In genomic region chr15:102004189-102004588, GRCm38 (mm10) we compare ENCODE assay signal across 9 mouse cellular contexts. TPM values are rescaled to one million over a fixed set of nuclear protein-coding genes. Genes with fewer than 3 reads are reported as not detected.
DNase-seq lines count a peak whose midpoint lies in the region; ATAC-seq and TF ChIP-seq lines count a peak whose summit lies in the region.
"Had no signal": no experiment of that assay in that cellular context is flagged by ENCODE, and none has a peak within 500 bp of the region (broad histone marks: within the 10 kb centered on the region; RNA-seq: fewer than 3 reads in every experiment).

Krt8 (minus strand) TSS chr15:102004482.

- 0 out of 2 replicates have a peak, but pooled peaks cover 6% of the 10 kb centered on the region for H3K27me3 ChIP-seq in intestine, embryonic 15.5 days (replicated peaks)
- H3K27me3 ChIP-seq in liver, embryonic 14.5 days (ENCODE audit: control insufficient read depth, insufficient read depth, low read length), result peaks cover 29% of the 10 kb centered on the region
- H3K27me3 ChIP-seq in stomach, embryonic 14.5 days (ENCODE audit: control insufficient read depth, insufficient read depth, low read length), result no peaks in the 10 kb centered on the region

- ATAC-seq in intestine, embryonic 15.5 days, result peak; percentile 81
- ATAC-seq in liver, embryonic 14.5 days (ENCODE audit: insufficient read depth), result peak; percentile 32; the same call in 1 of the 2 replicates
- ATAC-seq in stomach, embryonic 14.5 days (ENCODE audit: insufficient number of reproducible peaks, insufficient read depth, low FRiP score, low read depth), result peak; percentile 69

- peaks cover 41% of the 10 kb centered on the region for H3K4me1 ChIP-seq in intestine, embryonic 15.5 days (replicated peaks)
- no peaks in the 10 kb centered on the region for H3K4me1 ChIP-seq in liver, embryonic 14.5 days (replicated peaks; ENCODE audit: control insufficient read depth in 2 of 2, insufficient read depth in 2 of 2, low read length in 1 of 2)
- H3K4me1 ChIP-seq in stomach, embryonic 14.5 days (ENCODE audit: control insufficient read depth, insufficient read depth, low read length), result peaks cover 23% of the 10 kb centered on the region

- DNase-seq in ovary, postnatal 36 days (ENCODE audit: low spot score), result peak; percentile 52
- no peak for DNase-seq in ovary, postnatal 10 days (ENCODE audit: low spot score)
- DNase-seq in liver, embryonic 14.5 days (ENCODE audit: low read depth in 3 of 3, low spot score in 3 of 3), result no peak
- no peak for DNase-seq in embryo, embryonic 10.5 days (ENCODE audit: low spot score)
- DNase-seq in frontal cortex, postnatal 36 days (ENCODE audit: low spot score in 2 of 2), result no peak
- DNase-seq in spleen, postnatal 10 days (ENCODE audit: low spot score in 2 of 2), result no peak

- H3K9ac ChIP-seq in intestine, embryonic 15.5 days, result peak within 1 kb of the TSS; percentile 55
- H3K9ac ChIP-seq in liver, embryonic 14.5 days (replicated peaks), result no peak within 1 kb of the TSS; the same call in 1 of the 2 replicates
- H3K9ac ChIP-seq in stomach, embryonic 14.5 days (replicated peaks; ENCODE audit: low read depth, low read length), result peak within 1 kb of the TSS; percentile 48

- no peak for TF ChIP-seq EP300 in liver, embryonic 14.5 days (IDR thresholded peaks at IDR 0.05; ENCODE audit: low read depth)

- TF ChIP-seq CTCF in liver, embryonic 14.5 days (IDR thresholded peaks at IDR 0.05; ENCODE audit: low read depth), result peak; percentile 46

- H3K9me3 ChIP-seq in intestine, embryonic 15.5 days, result no peaks in the 10 kb centered on the region
- H3K9me3 ChIP-seq in liver, embryonic 14.5 days (ENCODE audit: control insufficient read depth, low read length), result no peaks in the 10 kb centered on the region
- no peaks in the 10 kb centered on the region for H3K9me3 ChIP-seq in stomach, embryonic 14.5 days (ENCODE audit: control insufficient read depth, low read depth, low read length)

- H3K4me2 ChIP-seq in intestine, embryonic 15.5 days (replicated peaks), result peak within 1 kb of the TSS; percentile 58
- H3K4me2 ChIP-seq in liver, embryonic 14.5 days (ENCODE audit: low read depth), result peak within 1 kb of the TSS; percentile 49
- H3K4me2 ChIP-seq in stomach, embryonic 14.5 days (replicated peaks; ENCODE audit: low read depth, low read length), result peak within 1 kb of the TSS; percentile 37

- H3K4me3 ChIP-seq in intestine, embryonic 15.5 days (replicated peaks), result peak within 1 kb of the TSS; percentile 47
- H3K4me3 ChIP-seq in liver, embryonic 14.5 days (ENCODE audit: insufficient read depth in 1 of 2, low read depth in 2 of 2, low read length in 2 of 2), result peak within 1 kb of the TSS; percentile 40 to 41
- peak within 1 kb of the TSS; percentile 36 for H3K4me3 ChIP-seq in stomach, embryonic 14.5 days (ENCODE audit: low read depth, low read length)
- H3K4me3 ChIP-seq: myocyte had no signal

- no peaks in the 10 kb centered on the region for H3K36me3 ChIP-seq in intestine, embryonic 15.5 days
- H3K36me3 ChIP-seq in liver, embryonic 14.5 days (replicated peaks; ENCODE audit: control insufficient read depth, insufficient read depth, low read depth), result no peaks in the 10 kb centered on the region
- H3K36me3 ChIP-seq in stomach, embryonic 14.5 days (ENCODE audit: control insufficient read depth, insufficient read depth, low read length), result no peaks in the 10 kb centered on the region

- H3K27ac ChIP-seq in intestine, embryonic 15.5 days, result peak within 1 kb of the TSS; percentile 84
- H3K27ac ChIP-seq in liver, embryonic 14.5 days, result no peak within 1 kb of the TSS
- H3K27ac ChIP-seq in stomach, embryonic 14.5 days (ENCODE audit: low read length), result peak within 1 kb of the TSS; percentile 88

- WGBS in intestine, embryonic 15.5 days, result 27% methylated on average over 11 of the region's 11 CpGs
- 31% methylated on average over 10 of the region's 11 CpGs for WGBS in liver, embryonic 14.5 days (ENCODE audit: insufficient replicate concordance)
- 22% methylated on average over 10 of the region's 11 CpGs for WGBS in stomach, embryonic 14.5 days

RNA-seq across cellular contexts. Expression of gene Krt8, which starts in this region (rescaled TPM):
- polyA plus RNA-seq in intestine, embryonic 15.5 days (2015; fragmentation: Nextera tagmentation; extraction: Ambion mirVana), result 775 and 835 TPM in 2 replicates
- polyA plus RNA-seq in liver, embryonic 14.5 days (2012; rRNA removed), result 37.8 and 40.5 TPM in 2 replicates
- polyA plus RNA-seq in liver, embryonic 14.5 days (2014; fragmentation: Nextera tagmentation; extraction: Ambion mirVana), result 98.1 and 102 TPM in 2 replicates
- polyA plus RNA-seq in stomach, embryonic 14.5 days (2014; fragmentation: Nextera tagmentation; extraction: Ambion mirVana), result 707 and 780 TPM in 2 replicates
